In the genomic region with DNA sequence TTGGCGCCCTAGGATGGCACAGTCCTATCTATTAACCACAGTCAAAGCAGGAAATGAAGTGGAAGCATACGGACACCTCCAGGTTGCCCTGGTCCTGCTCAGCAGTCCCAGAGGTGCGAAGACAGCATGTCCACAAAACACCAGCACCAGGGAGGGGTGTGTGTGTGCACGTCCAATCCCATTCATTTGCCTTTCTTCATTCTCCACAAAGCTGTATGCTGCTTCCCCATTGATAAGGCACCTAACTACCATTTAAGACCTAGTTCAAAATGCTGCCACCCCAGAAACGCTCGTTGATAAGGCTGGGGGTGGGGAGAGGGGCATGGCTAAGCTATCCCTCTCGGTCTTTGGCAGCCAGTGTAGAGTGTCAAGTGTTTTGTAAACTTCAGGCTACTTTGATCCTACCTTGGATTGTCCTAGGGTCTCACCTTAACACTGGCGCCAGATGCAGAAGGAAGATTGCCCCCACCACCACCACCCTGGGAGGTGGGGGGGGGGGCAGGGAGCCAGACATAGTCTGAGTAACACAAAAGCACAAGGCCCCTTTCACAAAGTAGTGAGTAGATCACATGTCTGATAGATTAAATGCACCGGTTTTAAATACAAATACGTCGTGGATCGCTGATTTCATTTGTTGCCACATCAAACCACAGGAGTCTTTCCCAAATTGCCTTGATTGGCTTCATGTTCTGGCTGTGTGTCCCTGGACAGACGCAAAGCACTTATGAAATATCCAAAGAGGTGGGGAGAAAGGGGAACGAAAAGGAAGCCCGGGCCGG, we compare ENCODE assay signal across 8 mouse cellular contexts. TPM values are rescaled to one million over a fixed set of nuclear protein-coding genes. Genes with fewer than 3 reads are reported as not detected.
DNase-seq lines count a peak whose midpoint lies in the region; ATAC-seq and TF ChIP-seq lines count a peak whose summit lies in the region.

No protein-coding gene starts in this region.

- 23% methylated on average over 16 of the region's 16 CpGs for WGBS in heart, embryonic 14.5 days
- WGBS in limb, embryonic 10.5 days = 22% methylated on average over 16 of the region's 16 CpGs

- intact Hi-C loops in heart, postnatal 36 days (cut with DNase I) = loop anchor here (1.0 to 2.0 kb wide), 4 partner anchors 18 to 192 kb away; no protein-coding TSS in a partner anchor

- no peaks in the 10 kb centered on the region for H3K27me3 ChIP-seq in heart, embryonic 14.5 days (ENCODE audit: control insufficient read depth, insufficient read depth, low read length)
- H3K27me3 ChIP-seq in G1E (ENCODE audit: insufficient read depth, low read length) = no peaks in the 10 kb centered on the region
- no peaks in the 10 kb centered on the region for H3K27me3 ChIP-seq in erythroblast, embryonic 14.5 days (ENCODE audit: control insufficient read depth)
- H3K27me3 ChIP-seq in limb, embryonic 10.5 days (ENCODE audit: low read depth, poor library complexity, severe bottlenecking) = no peaks in the 10 kb centered on the region

- H3K4me2 ChIP-seq in heart, embryonic 14.5 days (ENCODE audit: low read length) = peak overlapping the region; percentile 90

- H3K4me3 ChIP-seq in heart, embryonic 14.5 days (ENCODE audit: control insufficient read depth in 1 of 2, insufficient read depth in 1 of 2, low read depth in 1 of 2, low read length in 2 of 2) = peak overlapping the region; percentile 77 to 88
- H3K4me3 ChIP-seq in G1E (ENCODE audit: low read depth, low read length) = peak overlapping the region; percentile 94
- peak overlapping the region; percentile 74 for H3K4me3 ChIP-seq in erythroblast, embryonic 14.5 days (replicated peaks)
- peak overlapping the region; percentile 89 for H3K4me3 ChIP-seq in limb, embryonic 10.5 days

- H3K4me1 ChIP-seq in heart, embryonic 14.5 days (ENCODE audit: control insufficient read depth in 2 of 2, insufficient read depth in 2 of 2, low read length in 2 of 2) = peaks cover 7 to 15% of the 10 kb centered on the region in 2 experiments
- peaks cover 65% of the 10 kb centered on the region for H3K4me1 ChIP-seq in G1E (ENCODE audit: insufficient read depth, low read depth, low read length)
- peaks cover 76% of the 10 kb centered on the region for H3K4me1 ChIP-seq in erythroblast, embryonic 14.5 days (ENCODE audit: control insufficient read depth)
- peaks cover 50% of the 10 kb centered on the region for H3K4me1 ChIP-seq in limb, embryonic 10.5 days

- H3K27ac ChIP-seq in heart, embryonic 14.5 days (replicated peaks in 1 of 2; ENCODE audit: control insufficient read depth in 1 of 2, insufficient read depth in 1 of 2, low read depth in 2 of 2, low read length in 2 of 2) = peak overlapping the region in 1 of 2 experiments; percentile 86; a peak in 2 of 4 replicates
- peak overlapping the region; percentile 94 for H3K27ac ChIP-seq in limb, embryonic 10.5 days

- H3K9me3 ChIP-seq in heart, embryonic 14.5 days (ENCODE audit: control insufficient read depth, low read length) = no peaks in the 10 kb centered on the region
- no peaks in the 10 kb centered on the region for H3K9me3 ChIP-seq in G1E (replicated peaks)
- no peaks in the 10 kb centered on the region for H3K9me3 ChIP-seq in erythroblast, embryonic 14.5 days (ENCODE audit: control insufficient read depth, low read length)
- no peaks in the 10 kb centered on the region for H3K9me3 ChIP-seq in limb, embryonic 10.5 days (replicated peaks)

- no peak for DNase-seq in heart, postnatal 36 days
- peak; percentile 41 for DNase-seq in G1E (ENCODE audit: low spot score)
- DNase-seq in limb, embryonic 10.5 days (ENCODE audit: low spot score) = peak; percentile 39
- peak; percentile 21 to 27 for DNase-seq in natural killer cell, adult 2 months (ENCODE audit: low spot score in 2 of 2)
- DNase-seq in right cerebral cortex, postnatal 10 days (ENCODE audit: low spot score in 2 of 2) = no peak
- no peak for DNase-seq in urinary bladder, postnatal 14 days (ENCODE audit: low spot score)

- no peaks in the 10 kb centered on the region for H3K36me3 ChIP-seq in heart, embryonic 14.5 days (ENCODE audit: control insufficient read depth, insufficient read depth, low read length)
- peaks cover 22% of the 10 kb centered on the region for H3K36me3 ChIP-seq in G1E (replicated peaks)
- peaks cover 9% of the 10 kb centered on the region for H3K36me3 ChIP-seq in erythroblast, embryonic 14.5 days (ENCODE audit: control insufficient read depth)
- H3K36me3 ChIP-seq in limb, embryonic 10.5 days = peaks cover 14% of the 10 kb centered on the region

- H3K9ac ChIP-seq in heart, embryonic 14.5 days (ENCODE audit: low read length) = peak overlapping the region; percentile 90

- ATAC-seq in heart, embryonic 14.5 days (ENCODE audit: insufficient number of reproducible peaks, insufficient read depth, low FRiP score, low read depth) = no peak
- ATAC-seq in G1E (ENCODE audit: extremely low read depth, insufficient number of reproducible peaks, low FRiP score, poor library complexity, severe bottlenecking) = peak; percentile 68

- TF ChIP-seq CTCF in G1E (IDR thresholded peaks at IDR 0.05; ENCODE audit: low read depth, low read length) = no peak

RNA-seq across cellular contexts. Expression of a gene that starts 2.1 kb away (rescaled TPM):
- polyA plus RNA-seq in heart, embryonic 14.5 days (2014; fragmentation: Nextera tagmentation; extraction: Ambion mirVana) = 16.0 and 16.8 TPM in 2 replicates
- total RNA-seq in heart, postnatal 36 days (2021) = 10 to 100 TPM; 60.7 to 68.4 TPM
- total RNA-seq in G1E (2014; fragmentation: Nextera tagmentation) = 53.5 and 54.8 TPM in 2 replicates
- total RNA-seq in G1E (2017) = 27.9 and 31.5 TPM in 2 replicates
- 9.9 and 10.1 TPM in 2 replicates for polyA plus RNA-seq in G1E (2012)
- polyA plus RNA-seq in erythroblast, embryonic 14.5 days (2012) = 0.29 and 0.37 TPM in 2 replicates
- polyA plus RNA-seq in limb, embryonic 10.5 days (2016; fragmentation: Nextera tagmentation; extraction: Ambion mirVana) = 31.6 and 37.1 TPM in 2 replicates

RNA-seq across cellular contexts. Expression of a gene that starts 10.8 kb away (rescaled TPM):
- polyA plus RNA-seq in heart, embryonic 14.5 days (2014; fragmentation: Nextera tagmentation; extraction: Ambion mirVana) = 143 and 147 TPM in 2 replicates
- total RNA-seq in heart, postnatal 36 days (2021) = 10 to 100 TPM; 89.6 to 92.4 TPM
- total RNA-seq in G1E (2014; fragmentation: Nextera tagmentation) (77.4 and 90.2 TPM in 2 replicates), G1E (2017) (116 and 121 TPM in 2 replicates)
- 31.4 and 39.1 TPM in 2 replicates for polyA plus RNA-seq in G1E (2012)
- 2.8 and 4.4 TPM in 2 replicates for polyA plus RNA-seq in erythroblast, embryonic 14.5 days (2012)
- 229 and 240 TPM in 2 replicates for polyA plus RNA-seq in limb, embryonic 10.5 days (2016; fragmentation: Nextera tagmentation; extraction: Ambion mirVana)

Comparison
In these comparisons a context has a peak if more than half of its experiments do, and no peak if none do; other contexts are left out.
1. DNase-seq: peak in G1E (single experiment), limb, embryonic 10.5 days (single experiment) and natural killer cell, adult 2 months (2 of 2); none in heart, postnatal 36 days (0 of 2), right cerebral cortex, postnatal 10 days (0 of 2) and urinary bladder, postnatal 14 days (single experiment).
2. Peak in every context shown above with its lines, with median percentiles within 50 percentile points of each other: H3K4me3 ChIP-seq.